Mouse (Mus musculus) erythroblast, adult 5-6 weeks (primary cell): ENCODE measurements around the gene Syt3. TPM values are rescaled to one million over a fixed set of nuclear protein-coding genes. Genes with fewer than 3 reads are reported as not detected.

Source experiments
- ATAC-seq: replicated peaks from 2 replicates; pipeline ENCODE4 v1.8.0; 2016; ENCODE audit warnings: moderate number of reproducible peaks, mild to moderate bottlenecking, moderate TSS enrichment, inconsistent platforms; ENCODE audit not compliant: poor library complexity, low FRiP score, severe bottlenecking
- total RNA-seq, 2 experiments: library from RNA; stranded (forward) in 1 of 2; stranded (reverse) in 1 of 2; fragments of 150-400 nt in 1 of 2; fragments of 200-764, 138-1000 nt in 1 of 2; gene quantifications; 2 replicates each; pipeline versions ENCODE4 v1.2.3 to v1.2.4; 2015 to 2017; ENCODE audit warnings: low replicate concordance in 2 of 2

The Syt3 gene
- total RNA-seq, 2 experiments from 2014 or later = not detected

GRCm38 (mm10) chr7:44441648-44442109 is 57.8 kb downstream of the Syt3 start:
- ATAC-seq = no peak

DNA sequence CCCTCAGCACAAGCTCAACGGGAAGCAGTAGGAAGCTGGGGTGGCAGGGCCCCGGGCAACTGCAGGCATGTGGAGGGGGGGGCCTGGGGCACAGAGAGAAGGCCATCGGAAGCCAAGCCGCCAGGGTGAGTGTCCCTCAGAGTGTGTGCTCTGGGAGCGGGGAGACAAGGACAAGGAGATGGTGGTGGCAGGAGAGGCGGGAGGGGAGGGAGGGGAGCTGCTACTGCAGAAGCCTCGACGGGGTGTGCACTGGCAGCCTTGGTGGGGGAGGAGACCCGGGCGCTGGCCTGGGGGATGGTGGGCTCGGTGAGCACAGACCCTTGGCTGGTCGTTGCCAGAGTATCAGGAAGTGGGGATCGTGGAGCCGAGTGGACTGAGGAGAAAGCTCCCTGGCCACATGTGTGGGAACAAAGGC is 58.5 kb downstream of the Syt3 start:
- ATAC-seq = no peak

GRCm38 (mm10) chr7:44443268-44444173 is 59.6 kb downstream of the Syt3 start:
- ATAC-seq = no peak

GRCm38 (mm10) chr7:44444886-44445527 is 61.1 kb downstream of the Syt3 start:
- ATAC-seq = no peak

GRCm38 (mm10) chr7:44445528-44445923 is 61.6 kb downstream of the Syt3 start:
- no peak for ATAC-seq

GRCm38 (mm10) chr7:44446070-44446855 is 62.4 kb downstream of the Syt3 start:
- ATAC-seq = no peak

Other genes with a start within 250 kb of the Syt3 start
- gene Klk1b16, start 247.3 kb upstream of the Syt3 start, total RNA-seq (2015; ENCODE audit: low replicate concordance) = not detected in 2 replicates
- gene Klk1b16, start 247.3 kb upstream of the Syt3 start, total RNA-seq (2017; ENCODE audit: low replicate concordance) = not detected in 2 replicates
- gene Klk1b24, start 195.9 kb upstream of the Syt3 start, total RNA-seq (2015; ENCODE audit: low replicate concordance) = not detected in 2 replicates
- gene Klk1b24, start 195.9 kb upstream of the Syt3 start, total RNA-seq (2017; ENCODE audit: low replicate concordance) = not detected in 2 replicates
- not detected in 2 replicates for gene Klk1b3, start 185.9 kb upstream of the Syt3 start, total RNA-seq (2015; ENCODE audit: low replicate concordance)
- not detected in 2 replicates for gene Klk1b3, start 185.9 kb upstream of the Syt3 start, total RNA-seq (2017; ENCODE audit: low replicate concordance)
- gene Klk1b4, start 176.7 kb upstream of the Syt3 start, total RNA-seq (2015; ENCODE audit: low replicate concordance) = not detected in 2 replicates
- gene Klk1b4, start 176.7 kb upstream of the Syt3 start, total RNA-seq (2017; ENCODE audit: low replicate concordance) = not detected in 2 replicates
- not detected in 2 replicates for gene Klk1b5, start 168.2 kb upstream of the Syt3 start, total RNA-seq (2015; ENCODE audit: low replicate concordance)
- not detected in 2 replicates for gene Klk1b5, start 168.2 kb upstream of the Syt3 start, total RNA-seq (2017; ENCODE audit: low replicate concordance)
- not detected in 2 replicates for gene Klk1, start 158.7 kb upstream of the Syt3 start, total RNA-seq (2015; ENCODE audit: low replicate concordance)
- not detected in 2 replicates for gene Klk1, start 158.7 kb upstream of the Syt3 start, total RNA-seq (2017; ENCODE audit: low replicate concordance)
- not detected in 2 replicates for gene Gm36864, start 147.9 kb upstream of the Syt3 start, total RNA-seq (2015; ENCODE audit: low replicate concordance)
- gene Gm36864, start 147.9 kb upstream of the Syt3 start, total RNA-seq (2017; ENCODE audit: low replicate concordance) = not detected in 2 replicates
- gene 1700028J19Rik, start 137.4 kb upstream of the Syt3 start, total RNA-seq (2015; ENCODE audit: low replicate concordance) = not detected in 2 replicates
- 0.70 TPM in 1 of 2 replicates, not detected in the other for gene 1700028J19Rik, start 137.4 kb upstream of the Syt3 start, total RNA-seq (2017; ENCODE audit: low replicate concordance)
- 8.2 and 9.8 TPM in 2 replicates for gene 2410002F23Rik, start 137.4 kb upstream of the Syt3 start, total RNA-seq (2015; ENCODE audit: low replicate concordance)
- gene 2410002F23Rik, start 137.4 kb upstream of the Syt3 start, total RNA-seq (2017; ENCODE audit: low replicate concordance) = 5.6 and 7.8 TPM in 2 replicates
- not detected in 2 replicates for gene Acp4, start 126.7 kb upstream of the Syt3 start, total RNA-seq (2015; ENCODE audit: low replicate concordance)
- gene Acp4, start 126.7 kb upstream of the Syt3 start, total RNA-seq (2017; ENCODE audit: low replicate concordance) = not detected in 2 replicates
- not detected in 2 replicates for gene Gm15517, start 122.7 kb upstream of the Syt3 start, total RNA-seq (2015; ENCODE audit: low replicate concordance)
- gene Gm15517, start 122.7 kb upstream of the Syt3 start, total RNA-seq (2017; ENCODE audit: low replicate concordance) = not detected in 2 replicates
- 0.19 and 0.63 TPM in 2 replicates for gene Clec11a, start 77.2 kb upstream of the Syt3 start, total RNA-seq (2015; ENCODE audit: low replicate concordance)
- 0.28 and 1.0 TPM in 2 replicates for gene Clec11a, start 77.2 kb upstream of the Syt3 start, total RNA-seq (2017; ENCODE audit: low replicate concordance)
- not detected in 2 replicates for gene Shank1, start 73.8 kb upstream of the Syt3 start, total RNA-seq (2015; ENCODE audit: low replicate concordance)
- not detected in 2 replicates for gene Shank1, start 73.8 kb upstream of the Syt3 start, total RNA-seq (2017; ENCODE audit: low replicate concordance)
- not detected in 2 replicates for gene 1700008O03Rik, start 1.7 kb downstream of the Syt3 start, total RNA-seq (2015; ENCODE audit: low replicate concordance)
- gene 1700008O03Rik, start 1.7 kb downstream of the Syt3 start, total RNA-seq (2017; ENCODE audit: low replicate concordance) = not detected in 2 replicates
- not detected in 2 replicates for gene Lrrc4b, start 44.9 kb downstream of the Syt3 start, total RNA-seq (2015; ENCODE audit: low replicate concordance)
- not detected in 2 replicates for gene Lrrc4b, start 44.9 kb downstream of the Syt3 start, total RNA-seq (2017; ENCODE audit: low replicate concordance)
- not detected in 2 replicates for gene Aspdh, start 81.3 kb downstream of the Syt3 start, total RNA-seq (2015; ENCODE audit: low replicate concordance)
- gene Aspdh, start 81.3 kb downstream of the Syt3 start, total RNA-seq (2017; ENCODE audit: low replicate concordance) = not detected in 2 replicates
- 6.7 and 43.7 TPM in 2 replicates for gene Josd2, start 83.9 kb downstream of the Syt3 start, total RNA-seq (2015; ENCODE audit: low replicate concordance)
- gene Josd2, start 83.9 kb downstream of the Syt3 start, total RNA-seq (2017; ENCODE audit: low replicate concordance) = 33.7 and 59.7 TPM in 2 replicates
- gene Emc10, start 112.4 kb downstream of the Syt3 start, total RNA-seq (2015; ENCODE audit: low replicate concordance) = 17.9 and 19.2 TPM in 2 replicates
- gene Emc10, start 112.4 kb downstream of the Syt3 start, total RNA-seq (2017; ENCODE audit: low replicate concordance) = 12.4 and 13.4 TPM in 2 replicates
- gene Fam71e1, start 112.5 kb downstream of the Syt3 start, total RNA-seq (2015; ENCODE audit: low replicate concordance) = not detected in 2 replicates
- gene Fam71e1, start 112.5 kb downstream of the Syt3 start, total RNA-seq (2017; ENCODE audit: low replicate concordance) = not detected in 2 replicates
- not detected in 2 replicates for gene Mybpc2, start 140.6 kb downstream of the Syt3 start, total RNA-seq (2015; ENCODE audit: low replicate concordance)
- gene Mybpc2, start 140.6 kb downstream of the Syt3 start, total RNA-seq (2017; ENCODE audit: low replicate concordance) = not detected in 2 replicates
- 1.7 and 1.9 TPM in 2 replicates for gene Spib, start 148.0 kb downstream of the Syt3 start, total RNA-seq (2015; ENCODE audit: low replicate concordance)
- 1.9 and 2.6 TPM in 2 replicates for gene Spib, start 148.0 kb downstream of the Syt3 start, total RNA-seq (2017; ENCODE audit: low replicate concordance)
- 21.3 and 26.5 TPM in 2 replicates for gene Pold1, start 164.7 kb downstream of the Syt3 start, total RNA-seq (2015; ENCODE audit: low replicate concordance)
- 16.2 and 29.3 TPM in 2 replicates for gene Pold1, start 164.7 kb downstream of the Syt3 start, total RNA-seq (2017; ENCODE audit: low replicate concordance)
- 34.4 and 41.8 TPM in 2 replicates for gene Nr1h2, start 169.8 kb downstream of the Syt3 start, total RNA-seq (2015; ENCODE audit: low replicate concordance)
- 32.0 and 41.0 TPM in 2 replicates for gene Nr1h2, start 169.8 kb downstream of the Syt3 start, total RNA-seq (2017; ENCODE audit: low replicate concordance)
- 66.9 TPM in 2 replicates for gene Napsa, start 188.3 kb downstream of the Syt3 start, total RNA-seq (2015; ENCODE audit: low replicate concordance)
- gene Napsa, start 188.3 kb downstream of the Syt3 start, total RNA-seq (2017; ENCODE audit: low replicate concordance) = 18.0 and 26.1 TPM in 2 replicates
- not detected in 2 replicates for gene Kcnc3, start 206.6 kb downstream of the Syt3 start, total RNA-seq (2015; ENCODE audit: low replicate concordance)
- 0.42 TPM in 1 of 2 replicates, not detected in the other for gene Kcnc3, start 206.6 kb downstream of the Syt3 start, total RNA-seq (2017; ENCODE audit: low replicate concordance)